Mouse (Mus musculus): ENCODE measurements around the gene Eno1. TPM values are rescaled to one million over a fixed set of nuclear protein-coding genes. Genes with fewer than 3 reads are reported as not detected.
"Not testable (repeated sequence)": the region's sequence is repeated elsewhere in the genome, so short reads cannot be mapped to it uniquely, and the experiment has no call there.

Eno1 gene
- total RNA-seq, 2 experiments from 2014 or later = 415 to 417 TPM

DNA sequence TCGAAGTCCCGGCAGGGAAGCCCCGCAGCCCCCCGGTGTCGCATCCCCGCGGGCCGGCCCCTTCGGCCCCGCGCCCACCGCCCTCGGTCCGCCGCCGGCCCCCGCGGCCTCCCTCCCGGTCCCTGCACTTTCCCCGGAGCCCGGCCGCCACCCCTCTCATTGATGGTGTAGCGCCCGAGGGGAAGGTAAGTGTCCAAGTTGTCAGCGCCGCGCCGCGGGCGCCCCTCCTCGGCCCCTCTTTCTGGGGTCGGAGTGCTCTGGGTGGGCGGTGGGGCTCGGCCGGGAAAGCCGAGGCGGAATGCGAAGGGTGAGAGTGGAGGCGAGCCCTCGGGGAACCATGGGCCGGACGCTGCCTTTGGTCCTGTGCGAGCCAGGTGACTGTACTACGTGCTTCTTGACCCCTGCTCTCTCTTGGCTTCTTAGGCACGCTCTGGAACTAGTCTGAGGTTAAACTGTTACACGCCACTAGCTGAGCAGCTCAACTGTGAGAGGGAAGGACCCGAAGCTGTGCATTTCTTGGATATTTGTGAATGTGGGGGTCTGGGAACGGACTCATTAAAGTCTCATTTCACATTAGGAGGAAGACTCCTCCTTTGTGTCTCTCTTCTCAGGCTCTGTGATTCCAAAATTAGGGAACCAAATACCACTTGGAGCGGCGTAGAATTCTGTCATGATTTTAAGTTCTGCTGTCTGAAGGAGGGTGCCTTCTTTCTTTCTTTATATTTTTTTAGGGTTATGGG, 45.5 kb downstream of the Eno1 start:
- peak; percentile 26 to 30 for DNase-seq

DNA sequence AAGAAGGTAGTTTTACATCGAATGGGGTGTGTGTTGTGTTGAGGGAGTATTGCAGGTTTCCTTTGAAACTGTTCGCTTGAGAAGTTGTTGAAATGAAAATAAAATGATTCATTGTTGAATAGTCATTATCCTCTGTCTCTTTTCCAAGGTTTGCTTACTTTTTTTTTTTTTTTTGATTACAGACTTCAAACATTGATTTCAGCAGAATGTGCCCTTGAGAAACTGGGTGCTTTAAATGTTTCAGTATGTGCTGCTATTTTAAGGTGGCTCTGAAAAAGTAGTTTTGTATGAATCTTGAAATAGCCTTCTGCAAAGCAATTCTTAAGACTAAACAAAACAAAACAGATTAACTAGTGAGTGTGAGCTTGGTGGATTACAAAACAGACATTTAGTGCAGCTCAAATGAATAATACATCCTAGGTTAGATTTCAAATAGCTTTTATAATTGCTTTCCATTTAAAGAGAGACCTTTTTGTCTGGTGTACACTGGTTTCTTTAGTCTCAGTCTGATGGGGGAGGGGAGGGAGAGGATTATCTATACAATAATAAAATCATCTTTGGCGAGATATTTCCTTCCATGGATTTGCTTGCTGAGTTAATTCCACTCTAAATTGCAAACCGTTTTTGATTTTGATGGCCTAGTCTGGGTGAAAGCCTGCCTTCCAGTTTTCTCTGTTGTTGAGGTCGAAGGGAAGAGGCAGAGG, 46.3 kb downstream of the Eno1 start:
- DNase-seq = no peak

DNA sequence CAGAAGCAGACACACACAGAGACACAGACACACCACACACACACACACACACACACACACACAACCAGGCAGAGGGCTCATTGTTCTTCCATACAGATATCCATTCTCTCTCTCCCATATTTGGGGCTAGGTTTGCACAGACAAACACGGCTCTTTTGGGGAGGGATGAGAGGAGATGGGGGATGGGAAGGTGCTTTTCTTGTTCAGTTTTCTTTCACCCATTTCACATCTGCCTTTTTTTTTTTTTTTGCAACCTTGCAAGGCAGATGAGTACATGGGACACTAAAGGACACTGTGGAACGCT, 46.8 kb downstream of the Eno1 start:
- DNase-seq = no peak

DNA sequence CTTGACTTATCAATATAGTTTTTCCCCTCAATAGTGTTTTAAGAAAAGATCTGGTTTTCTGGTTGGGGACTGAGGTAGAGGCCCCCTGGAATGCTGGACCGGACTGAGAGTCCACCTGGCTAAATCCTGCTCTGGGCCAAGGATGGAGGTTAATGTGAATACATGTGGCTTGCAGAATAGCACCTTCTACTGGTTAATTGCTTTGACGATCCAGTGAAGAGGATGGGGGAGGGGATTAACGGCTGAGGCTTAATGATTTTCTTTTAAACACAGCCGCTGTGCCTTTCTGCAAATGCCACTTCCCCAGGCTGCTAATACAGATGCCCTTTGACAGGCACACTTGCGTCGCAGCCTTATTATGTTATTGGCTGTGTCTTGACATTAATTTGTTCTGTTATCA, 47.5 kb downstream of the Eno1 start:
- peak in 1 of 2 experiments; percentile 24 for DNase-seq

DNA sequence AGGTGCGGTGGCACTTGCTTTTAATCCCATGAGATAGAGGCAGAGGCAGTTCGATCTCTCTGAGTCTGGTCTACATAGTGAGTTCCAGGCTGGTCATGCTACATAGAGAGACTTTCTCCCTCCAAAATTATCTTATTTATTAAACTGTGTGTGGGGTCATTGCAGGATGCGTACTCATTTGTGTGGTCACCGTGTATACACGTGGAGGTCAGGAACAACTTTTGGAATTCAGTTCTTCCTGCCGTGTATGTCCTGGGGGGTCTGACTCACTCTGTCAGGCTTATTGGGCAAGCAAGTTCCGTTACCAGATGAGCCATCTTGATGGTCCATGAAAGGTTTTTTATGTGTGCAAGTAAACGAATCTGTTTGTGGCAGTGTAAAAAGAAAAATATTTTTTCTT, 50.5 kb downstream of the Eno1 start:
- DNase-seq = no peak

DNA sequence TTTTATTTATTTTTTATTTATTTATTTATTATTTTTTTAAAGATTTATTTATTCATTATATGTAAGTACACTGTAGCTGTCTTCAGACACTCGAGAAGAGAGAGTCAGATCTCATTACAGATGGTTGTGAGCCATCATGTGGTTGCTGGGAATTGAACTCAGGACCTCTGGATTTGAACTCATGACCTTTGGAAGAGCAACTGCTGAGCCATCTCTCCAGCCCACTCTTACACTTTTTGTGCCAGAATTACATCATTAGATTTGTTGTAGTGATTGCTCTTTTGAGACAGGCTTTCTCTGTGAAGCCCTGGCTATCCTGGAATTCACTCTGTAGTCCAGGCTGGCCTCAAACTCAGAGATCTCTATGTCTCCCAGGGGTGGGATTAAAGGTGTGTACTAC, 50.9 kb downstream of the Eno1 start:
- DNase-seq = not testable (repeated sequence)

DNA sequence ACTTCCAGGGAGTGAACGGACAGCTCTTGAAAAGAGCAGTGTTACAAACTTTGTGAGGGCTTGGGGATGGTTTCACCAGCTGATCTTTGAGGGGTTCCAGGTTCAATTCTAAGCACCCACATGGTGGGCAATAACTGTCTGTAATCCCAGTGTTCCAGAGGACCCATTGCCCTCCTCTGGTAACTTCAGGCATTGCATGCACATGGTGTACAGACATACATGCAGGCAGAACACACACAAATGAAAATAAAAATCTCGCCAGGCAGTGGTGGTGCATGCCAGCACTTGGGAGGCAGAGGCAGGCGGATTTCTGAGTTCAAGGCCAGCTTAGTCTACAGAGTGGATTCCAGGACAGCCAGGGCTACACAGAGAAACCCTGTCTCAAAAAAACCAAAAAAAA, 55.4 kb downstream of the Eno1 start:
- no peak for DNase-seq

DNA sequence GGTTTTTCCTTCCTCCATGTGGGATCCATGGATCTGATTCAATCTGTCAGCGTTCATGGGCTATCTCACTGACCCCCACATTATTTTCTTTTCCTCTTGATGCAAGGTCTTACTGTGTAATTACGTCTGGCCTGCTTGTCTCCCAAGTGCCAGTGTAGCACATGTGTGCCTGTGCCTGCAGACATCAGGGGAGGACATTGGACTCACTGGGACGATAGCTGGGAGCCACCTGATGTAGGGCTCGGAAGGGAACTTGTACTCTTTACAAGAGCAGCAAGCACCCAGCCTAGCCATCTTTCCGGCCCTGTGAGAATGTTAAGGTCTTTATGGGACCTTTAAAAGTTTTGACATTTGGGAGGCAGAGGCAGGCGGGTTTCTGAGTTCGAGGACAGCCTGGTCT, 58.3 kb downstream of the Eno1 start:
- DNase-seq = no peak

DNA sequence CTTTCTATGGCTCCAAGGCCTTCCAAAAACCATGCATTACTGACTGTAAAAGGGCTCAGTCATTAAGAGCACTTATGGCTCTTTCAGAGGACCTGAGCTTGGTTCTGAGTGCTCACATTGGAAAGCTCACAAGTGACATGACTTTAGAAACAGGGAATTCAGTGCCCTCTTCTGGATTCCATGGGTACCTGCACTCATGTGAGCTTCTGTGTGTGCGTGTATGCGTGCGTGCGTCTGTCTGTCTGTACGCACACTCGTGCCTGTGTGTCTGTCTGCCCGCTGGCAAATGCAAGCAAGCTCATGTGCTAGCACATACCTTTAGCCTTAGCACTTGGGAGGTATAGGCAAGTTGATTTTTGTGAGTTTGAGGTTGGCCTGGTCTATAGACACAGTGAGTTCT, 59.4 kb downstream of the Eno1 start:
- no peak for DNase-seq

Other genes starting within 250 kb of the Eno1 start
- gene H6pd, start 227.7 kb upstream of the Eno1 start, total RNA-seq (2021) = 1 to 10 TPM; 7.2 to 10.0 TPM
- gene Gpr157, start 149.4 kb upstream of the Eno1 start, total RNA-seq (2021) = 1 to 10 TPM; 1.2 to 1.3 TPM
- gene Slc2a5, start 117.4 kb upstream of the Eno1 start, total RNA-seq (2021) = 1 to 10 TPM; 3.8 to 5.7 TPM
- not detected for gene Slc2a7, start 87.7 kb upstream of the Eno1 start, total RNA-seq (2021)
- gene Car6, start 35.4 kb upstream of the Eno1 start, total RNA-seq (2021) = under 1 TPM in 1 of 2 experiments, not detected in 1; 0.25 TPM
- gene Rere, start 44.9 kb downstream of the Eno1 start, total RNA-seq (2021) = 100 to 1,000 TPM; 114 to 152 TPM

Data from layer of hippocampus, postnatal 36 days (tissue).